Mouse (Mus musculus): ENCODE measurements around the gene Zdhhc4. TPM values are rescaled to one million over a fixed set of nuclear protein-coding genes. Genes with fewer than 3 reads are reported as not detected.

The Zdhhc4 gene
- polyA plus RNA-seq, 1 experiment from 2014 or later: 70.4 TPM

DNA sequence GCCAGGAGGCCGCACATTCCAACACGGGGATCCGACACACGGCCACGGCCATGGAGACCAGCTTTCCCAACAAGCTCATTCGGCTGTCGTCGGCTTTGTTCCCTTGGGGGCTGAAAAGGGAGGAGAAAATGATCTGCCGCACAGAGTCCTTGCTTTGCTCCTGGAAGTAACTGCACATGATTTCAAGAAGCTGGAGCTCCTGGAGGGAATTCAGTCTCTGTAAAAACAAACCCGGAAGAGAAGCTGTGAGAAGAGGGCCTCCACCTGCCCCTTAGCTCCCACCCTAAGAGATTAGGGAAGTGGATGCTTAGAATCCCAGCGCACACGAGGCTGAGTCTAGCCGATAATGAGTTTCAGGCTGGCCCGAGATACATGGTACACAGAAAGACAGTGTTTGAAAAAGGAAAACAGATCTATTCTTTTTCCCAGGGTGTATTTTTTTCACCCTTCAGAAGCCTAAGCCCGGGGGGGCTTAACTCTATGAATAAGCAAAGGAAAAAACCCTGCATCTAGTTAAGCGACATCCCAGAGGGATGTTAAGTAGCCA, 14.8 kb downstream of the Zdhhc4 start:
- WGBS: under 1% methylated on average over 16 of the region's 16 CpGs
- H3K36me3 ChIP-seq (ENCODE audit: control insufficient read depth, insufficient read depth, low read length): peaks cover 27% of the 10 kb centered on the region

DNA sequence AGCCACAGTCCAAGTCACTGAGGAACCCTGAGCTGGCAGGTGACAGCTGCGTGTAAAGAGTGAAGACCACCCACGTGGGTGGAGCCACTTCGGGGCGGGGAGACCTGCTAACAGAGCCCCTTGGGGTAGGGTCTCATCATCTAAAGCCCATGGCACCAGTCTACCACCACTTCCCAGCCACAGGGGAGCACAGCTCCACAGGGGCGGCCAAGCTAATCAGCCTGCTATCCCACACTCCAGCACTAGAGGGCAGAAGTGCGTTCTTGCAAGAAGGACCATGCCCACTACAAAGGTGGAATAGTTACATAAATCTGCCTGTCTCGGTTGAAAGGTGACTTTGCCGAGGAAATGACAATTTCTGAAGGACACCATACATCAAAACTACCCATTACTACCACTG, 17.2 kb downstream of the Zdhhc4 start:
- Histone ChIP-seq H3K4me3 (ENCODE audit: low read depth, low read length) (no peak overlapping the region), H3K4me1 (ENCODE audit: control insufficient read depth, insufficient read depth, low read length) (peaks cover 26% of the 10 kb centered on the region), H3K9me3 (replicated peaks; ENCODE audit: control insufficient read depth, low read length, poor library complexity, severe bottlenecking) (no peaks in the 10 kb centered on the region), H3K27me3 (ENCODE audit: control insufficient read depth, insufficient read depth, low read depth, low read length) (no peaks in the 10 kb centered on the region), H3K36me3 (ENCODE audit: control insufficient read depth, insufficient read depth, low read length) (peaks cover 40% of the 10 kb centered on the region), H3K4me2 (ENCODE audit: low read length) (no peak overlapping the region), H3K27ac (ENCODE audit: low read length) (no peak overlapping the region), H3K9ac (ENCODE audit: low read depth, low read length) (no peak overlapping the region)
- ATAC-seq: no peak
- WGBS: 74% methylated on average over 8 of the region's 8 CpGs

More for the DNA sequence above, 14.8 kb downstream of the Zdhhc4 start:
- ATAC-seq: no peak; the same call in 1 of the 2 replicates
- H3K27ac ChIP-seq (ENCODE audit: low read length): peak overlapping the region; percentile 97
- H3K9ac ChIP-seq (ENCODE audit: low read depth, low read length): peak overlapping the region; percentile 98
- no peaks in the 10 kb centered on the region for H3K9me3 ChIP-seq (replicated peaks; ENCODE audit: control insufficient read depth, low read length, poor library complexity, severe bottlenecking)
- H3K4me1 ChIP-seq (ENCODE audit: control insufficient read depth, insufficient read depth, low read length): peaks cover 23% of the 10 kb centered on the region
- peak overlapping the region; percentile 89 for H3K4me3 ChIP-seq (ENCODE audit: low read depth, low read length)
- H3K4me2 ChIP-seq (ENCODE audit: low read length): peak overlapping the region; percentile 68
- no peaks in the 10 kb centered on the region for H3K27me3 ChIP-seq (ENCODE audit: control insufficient read depth, insufficient read depth, low read depth, low read length)

DNA sequence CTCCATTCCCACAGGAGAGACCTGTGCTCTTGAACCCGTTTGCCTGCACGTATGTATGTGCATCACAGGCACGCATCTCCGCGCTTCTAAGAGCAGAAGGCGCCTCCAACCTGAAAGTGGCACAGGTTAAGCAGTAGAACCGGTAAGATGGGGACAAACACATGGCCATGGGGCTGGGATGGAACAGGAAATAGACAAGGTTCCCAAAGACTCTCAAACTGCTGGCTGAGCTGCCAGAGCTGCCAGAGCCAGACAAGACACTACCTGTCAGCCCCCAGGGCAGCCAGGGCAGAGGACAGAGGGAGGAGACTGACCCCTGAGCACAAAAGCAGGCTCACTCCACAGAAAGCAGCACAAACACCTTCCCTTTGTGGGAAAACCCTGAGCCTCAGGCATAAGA, 19.1 kb downstream of the Zdhhc4 start:
- no peak overlapping the region for H3K4me3 ChIP-seq (ENCODE audit: low read depth, low read length)
- peaks cover 42% of the 10 kb centered on the region for H3K36me3 ChIP-seq (ENCODE audit: control insufficient read depth, insufficient read depth, low read length)
- ATAC-seq: no peak
- H3K9ac ChIP-seq (ENCODE audit: low read depth, low read length): no peak overlapping the region
- no peaks in the 10 kb centered on the region for H3K27me3 ChIP-seq (ENCODE audit: control insufficient read depth, insufficient read depth, low read depth, low read length)
- H3K9me3 ChIP-seq (replicated peaks; ENCODE audit: control insufficient read depth, low read length, poor library complexity, severe bottlenecking): no peaks in the 10 kb centered on the region
- 98% methylated on average over 7 of the region's 7 CpGs for WGBS
- no peak overlapping the region for H3K27ac ChIP-seq (ENCODE audit: low read length)
- H3K4me2 ChIP-seq (ENCODE audit: low read length): no peak overlapping the region
- peaks cover 27% of the 10 kb centered on the region for H3K4me1 ChIP-seq (ENCODE audit: control insufficient read depth, insufficient read depth, low read length)

GRCm38 (mm10) chr5:143308825-143309224, 20.2 kb downstream of the Zdhhc4 start:
- no peaks in the 10 kb centered on the region for H3K27me3 ChIP-seq (ENCODE audit: control insufficient read depth, insufficient read depth, low read depth, low read length)
- no peaks in the 10 kb centered on the region for H3K9me3 ChIP-seq (replicated peaks; ENCODE audit: control insufficient read depth, low read length, poor library complexity, severe bottlenecking)
- WGBS: 94% methylated on average over 5 of the region's 5 CpGs
- peaks cover 46% of the 10 kb centered on the region for H3K36me3 ChIP-seq (ENCODE audit: control insufficient read depth, insufficient read depth, low read length)
- no peak overlapping the region for H3K4me2 ChIP-seq (ENCODE audit: low read length)
- H3K27ac ChIP-seq (ENCODE audit: low read length): no peak overlapping the region
- ATAC-seq: no peak
- H3K4me1 ChIP-seq (ENCODE audit: control insufficient read depth, insufficient read depth, low read length): peaks cover 22% of the 10 kb centered on the region
- H3K4me3 ChIP-seq (ENCODE audit: low read depth, low read length): no peak overlapping the region
- no peak overlapping the region for H3K9ac ChIP-seq (ENCODE audit: low read depth, low read length)

GRCm38 (mm10) chr5:143304251-143304650, 24.8 kb downstream of the Zdhhc4 start:
- Histone ChIP-seq H3K27me3 (ENCODE audit: control insufficient read depth, insufficient read depth, low read depth, low read length) (no peaks in the 10 kb centered on the region), H3K27ac (ENCODE audit: low read length) (no peak overlapping the region), H3K4me2 (ENCODE audit: low read length) (no peak overlapping the region), H3K9ac (ENCODE audit: low read depth, low read length) (no peak overlapping the region), H3K4me3 (ENCODE audit: low read depth, low read length) (no peak overlapping the region), H3K36me3 (ENCODE audit: control insufficient read depth, insufficient read depth, low read length) (peaks cover 38% of the 10 kb centered on the region), H3K4me1 (ENCODE audit: control insufficient read depth, insufficient read depth, low read length) (peaks cover 4% of the 10 kb centered on the region; the same call in 1 of the 2 replicates), H3K9me3 (replicated peaks; ENCODE audit: control insufficient read depth, low read length, poor library complexity, severe bottlenecking) (no peaks in the 10 kb centered on the region)
- 84% methylated on average over 7 of the region's 7 CpGs for WGBS
- ATAC-seq: no peak

- no peak overlapping the region for H3K27ac ChIP-seq (ENCODE audit: low read length)
- no peak overlapping the region for H3K9ac ChIP-seq (ENCODE audit: low read depth, low read length)
- peaks cover 27% of the 10 kb centered on the region for H3K36me3 ChIP-seq (ENCODE audit: control insufficient read depth, insufficient read depth, low read length)
- no peak for ATAC-seq
- no peak overlapping the region for H3K4me2 ChIP-seq (ENCODE audit: low read length)
- H3K4me1 ChIP-seq (ENCODE audit: control insufficient read depth, insufficient read depth, low read length): no peaks in the 10 kb centered on the region; the same call in 1 of the 2 replicates
- H3K4me3 ChIP-seq (ENCODE audit: low read depth, low read length): no peak overlapping the region
- no peaks in the 10 kb centered on the region for H3K27me3 ChIP-seq (ENCODE audit: control insufficient read depth, insufficient read depth, low read depth, low read length)
- 84% methylated on average over 8 of the region's 8 CpGs for WGBS
- no peaks in the 10 kb centered on the region for H3K9me3 ChIP-seq (replicated peaks; ENCODE audit: control insufficient read depth, low read length, poor library complexity, severe bottlenecking)
Observed at GRCm38 (mm10) chr5:143301296-143301695, 27.8 kb downstream of the Zdhhc4 start.

GRCm38 (mm10) chr5:143299686-143300085, 29.4 kb downstream of the Zdhhc4 start:
- no peaks in the 10 kb centered on the region; the same call in 1 of the 2 replicates for H3K9me3 ChIP-seq (replicated peaks; ENCODE audit: control insufficient read depth, low read length, poor library complexity, severe bottlenecking)
- H3K36me3 ChIP-seq (ENCODE audit: control insufficient read depth, insufficient read depth, low read length): peaks cover 24% of the 10 kb centered on the region
- no peak overlapping the region for H3K4me3 ChIP-seq (ENCODE audit: low read depth, low read length)
- H3K4me1 ChIP-seq (ENCODE audit: control insufficient read depth, insufficient read depth, low read length): no peaks in the 10 kb centered on the region
- 91% methylated on average over 4 of the region's 4 CpGs for WGBS
- H3K4me2 ChIP-seq (ENCODE audit: low read length): no peak overlapping the region
- no peak for ATAC-seq
- no peak overlapping the region for H3K9ac ChIP-seq (ENCODE audit: low read depth, low read length)
- H3K27me3 ChIP-seq (ENCODE audit: control insufficient read depth, insufficient read depth, low read depth, low read length): no peaks in the 10 kb centered on the region
- no peak overlapping the region for H3K27ac ChIP-seq (ENCODE audit: low read length)

DNA sequence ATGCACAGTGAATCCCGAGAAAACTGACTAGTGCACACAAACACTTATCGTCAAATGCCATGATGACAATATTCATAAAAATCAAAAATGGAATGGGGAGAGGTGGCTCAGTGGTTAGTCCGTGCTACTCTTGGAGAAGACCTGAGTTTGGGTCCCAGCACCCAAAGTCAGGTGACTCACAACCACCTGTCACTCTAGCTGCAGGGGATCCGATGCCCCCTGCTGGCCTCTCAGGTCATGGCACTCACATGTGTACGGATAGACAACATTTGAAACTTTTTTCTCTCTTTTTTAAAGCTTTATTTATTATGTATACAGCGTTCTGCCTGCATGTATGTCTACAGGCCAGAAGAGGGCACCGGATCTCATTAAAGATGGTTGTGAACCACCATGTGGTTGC, 30.7 kb downstream of the Zdhhc4 start:
- Histone ChIP-seq H3K4me3 (ENCODE audit: low read depth, low read length) (no peak overlapping the region), H3K27ac (ENCODE audit: low read length) (no peak overlapping the region), H3K27me3 (ENCODE audit: control insufficient read depth, insufficient read depth, low read depth, low read length) (peaks cover 6% of the 10 kb centered on the region), H3K4me2 (ENCODE audit: low read length) (no peak overlapping the region), H3K9ac (ENCODE audit: low read depth, low read length) (no peak overlapping the region), H3K4me1 (ENCODE audit: control insufficient read depth, insufficient read depth, low read length) (peaks cover 3% of the 10 kb centered on the region), H3K36me3 (ENCODE audit: control insufficient read depth, insufficient read depth, low read length) (peaks cover 21% of the 10 kb centered on the region), H3K9me3 (replicated peaks; ENCODE audit: control insufficient read depth, low read length, poor library complexity, severe bottlenecking) (no peaks in the 10 kb centered on the region; the same call in 1 of the 2 replicates)
- no peak for ATAC-seq
- WGBS: 95% methylated on average over 7 of the region's 7 CpGs

DNA sequence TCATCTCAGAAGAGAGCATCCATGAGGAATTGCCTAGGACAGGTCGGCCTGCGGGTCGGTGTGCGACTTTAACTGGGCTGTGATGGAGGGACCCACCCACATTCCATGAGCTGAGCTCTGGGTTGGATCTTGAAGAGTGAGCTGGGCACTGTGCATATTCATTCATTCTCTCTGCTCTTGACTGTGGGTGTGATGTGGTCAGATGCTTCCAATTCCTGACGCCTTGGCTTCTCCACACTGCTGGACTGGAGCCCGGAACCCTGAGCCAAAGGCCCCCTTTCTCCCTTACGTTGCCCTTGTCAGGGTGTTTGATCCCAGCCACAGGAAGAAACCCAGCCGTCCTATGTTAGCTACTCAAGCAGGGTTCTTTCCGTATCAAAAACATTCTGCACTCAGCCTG, 31.1 kb downstream of the Zdhhc4 start:
- no peak overlapping the region for H3K9ac ChIP-seq (ENCODE audit: low read depth, low read length)
- ATAC-seq: no peak
- 92% methylated on average over 9 of the region's 9 CpGs for WGBS
- no peak overlapping the region for H3K4me3 ChIP-seq (ENCODE audit: low read depth, low read length)
- no peaks in the 10 kb centered on the region; the same call in 1 of the 2 replicates for H3K9me3 ChIP-seq (replicated peaks; ENCODE audit: control insufficient read depth, low read length, poor library complexity, severe bottlenecking)
- H3K27me3 ChIP-seq (ENCODE audit: control insufficient read depth, insufficient read depth, low read depth, low read length): peaks cover 8% of the 10 kb centered on the region
- no peak overlapping the region for H3K4me2 ChIP-seq (ENCODE audit: low read length)
- H3K36me3 ChIP-seq (ENCODE audit: control insufficient read depth, insufficient read depth, low read length): peaks cover 21% of the 10 kb centered on the region
- peaks cover 7% of the 10 kb centered on the region for H3K4me1 ChIP-seq (ENCODE audit: control insufficient read depth, insufficient read depth, low read length)
- no peak overlapping the region for H3K27ac ChIP-seq (ENCODE audit: low read length)
